Mouse (Mus musculus) layer of hippocampus, adult 18-20 months (tissue): ENCODE results near the gene Rimkla. TPM values are rescaled to one million over a fixed set of nuclear protein-coding genes. Genes with fewer than 3 reads are reported as not detected.

Source experiments
- DNase-seq, 2 experiments: peaks; one replicate each; pipeline ENCODE4 v3.0.0; 2022; ENCODE audit warnings: low spot score in 2 of 2
- total RNA-seq, 2 experiments: library from RNA; stranded (reverse); gene quantifications; 2 replicates each; pipeline ENCODE4 v1.2.3; 2021

The Rimkla gene
- total RNA-seq, 2 experiments from 2014 or later, result 12.1 to 12.4 TPM

- DNase-seq, result no peak
Measured at GRCm38 (mm10) chr4:119421921-119422293, 70.5 kb downstream of the Rimkla start.

GRCm38 (mm10) chr4:119421191-119421590 lies 71.2 kb downstream of the Rimkla start:
- DNase-seq, result no peak

- DNase-seq, result no peak
Measured at GRCm38 (mm10) chr4:119417894-119418293, 74.5 kb downstream of the Rimkla start.

- DNase-seq, result no peak
Measured at GRCm38 (mm10) chr4:119417270-119417669, 75.2 kb downstream of the Rimkla start.

Other genes with a start within 250 kb of the Rimkla start
- under 1 TPM; 0.13 to 0.40 TPM for gene Cldn19, start 237.2 kb downstream of the Rimkla start, total RNA-seq
- gene Ybx1, start 198.0 kb downstream of the Rimkla start, total RNA-seq, result 100 to 1,000 TPM; 242 to 255 TPM
- gene Ppih, start 172.1 kb downstream of the Rimkla start, total RNA-seq, result 10 to 100 TPM; 13.0 to 16.3 TPM
- 10 to 100 TPM; 23.5 to 24.0 TPM for gene Ccdc30, start 77.1 kb downstream of the Rimkla start, total RNA-seq
- 1 to 10 TPM; 4.9 TPM for gene Ppcs, start 70.2 kb downstream of the Rimkla start, total RNA-seq
- gene Zmynd12, start 69.8 kb downstream of the Rimkla start, total RNA-seq, result under 1 TPM; 0.30 to 0.50 TPM
- gene Foxj3, start 44.4 kb upstream of the Rimkla start, total RNA-seq, result 10 to 100 TPM; 81.4 to 83.1 TPM
- gene Frg2f1, start 46.9 kb upstream of the Rimkla start, total RNA-seq, result 10 to 100 TPM; 24.7 to 29.7 TPM
- not detected for gene Guca2a, start 145.1 kb upstream of the Rimkla start, total RNA-seq
- not detected for gene Guca2b, start 166.3 kb upstream of the Rimkla start, total RNA-seq
- gene Hivep3, start 241.2 kb upstream of the Rimkla start, total RNA-seq, result 10 to 100 TPM; 47.2 to 47.5 TPM